Mouse (Mus musculus) bone marrow, adult 2 months (tissue): ENCODE measurements around the gene Tagln3.

Experiments
- CTCF ChIP-seq: fragments of 200-500 bp; IDR thresholded peaks from 2 replicates; pipeline ENCODE4 v1.5.1; 2011; ENCODE audit warnings: low read length, control low read depth; ENCODE audit not compliant: control insufficient read depth, insufficient read depth
- POLR2A ChIP-seq: fragments of 200-500 bp; IDR thresholded peaks from 2 replicates; pipeline ENCODE4 v1.6.1; 2011; ENCODE audit warnings: low read depth, mild to moderate bottlenecking, control low read depth, low read length, borderline replicate concordance; ENCODE audit not compliant: control insufficient read depth

- no peak for TF ChIP-seq CTCF
- TF ChIP-seq POLR2A = no peak
Observed at GRCm38 (mm10) chr16:45724742-45725102, 314 bp upstream of the Tagln3 start.
